Mouse (Mus musculus) embryonic fibroblast, embryonic 13.5 days (primary cell): ENCODE measurements around the gene AY761185.

ENCODE experiments used
- CTCF ChIP-seq: IDR thresholded peaks from 2 replicates; pipeline ENCODE4 v1.5.1; 2011; ENCODE audit warnings: mild to moderate bottlenecking, control low read depth, low read length, moderate library complexity, borderline replicate concordance; ENCODE audit not compliant: insufficient read depth
- POLR2A ChIP-seq: IDR thresholded peaks from 2 replicates; pipeline ENCODE4 v1.6.1; 2011; ENCODE audit warnings: low read depth, mild to moderate bottlenecking, control low read depth, low read length, moderate library complexity

- TF ChIP-seq CTCF (no peak), POLR2A (no peak)
Observed at GRCm38 (mm10) chr8:20944610-20945009, at the start of gene AY761185.
